Mouse (Mus musculus) kidney, adult 2 months (tissue): Measurements from ENCODE around the gene Mfsd10. TPM values are rescaled to one million over a fixed set of nuclear protein-coding genes. Genes with fewer than 3 reads are reported as not detected.

Experiments
- DNase-seq: peaks from one replicate; pipeline ENCODE4 v3.0.0; 2021
- H3K27ac ChIP-seq: fragments of 200-500 bp; 2 replicates; pipeline ENCODE4 v1.5.1; 2012; ENCODE audit warnings: low read depth, low read length, control low read depth, inconsistent platforms; ENCODE audit not compliant: insufficient read depth
- H3K27me3 ChIP-seq: fragments of 200-500 bp; replicated peaks from 2 replicates; pipeline ENCODE4 v1.6.1; 2012; ENCODE audit warnings: mild to moderate bottlenecking, moderate library complexity, low read length, inconsistent platforms; ENCODE audit not compliant: control insufficient read depth, insufficient read depth
- H3K36me3 ChIP-seq: fragments of 200-500 bp; 2 replicates; pipeline ENCODE4 v1.6.1; 2012; ENCODE audit warnings: mild to moderate bottlenecking, moderate library complexity, low read length, inconsistent platforms; ENCODE audit not compliant: control insufficient read depth, insufficient read depth
- H3K4me1 ChIP-seq: fragments of 200-500 bp; 2 replicates; pipeline ENCODE4 v1.6.1; 2011; ENCODE audit warnings: low read length; ENCODE audit not compliant: control insufficient read depth, insufficient read depth
- H3K4me3 ChIP-seq: fragments of 200-500 bp; 2 replicates; pipeline ENCODE4 v1.5.1; 2011; ENCODE audit warnings: mild to moderate bottlenecking, low read depth, low read length, control low read depth; ENCODE audit not compliant: insufficient read depth
- CTCF ChIP-seq: fragments of 200-500 bp; conservative IDR thresholded peaks from 2 replicates; pipeline ENCODE4 v1.5.1; 2011; ENCODE audit warnings: low read depth, mild to moderate bottlenecking, control low read depth, low read length, moderate library complexity, mixed read lengths; ENCODE audit not compliant: insufficient read depth, insufficient read length
- POLR2A ChIP-seq: fragments of 200-500 bp; IDR thresholded peaks from one replicate; pipeline ENCODE4 v1.6.1; 2011; ENCODE audit warnings: low read depth, low read length, control low read depth
- WGBS: fragments of 180-500 bp; shearing (Covaris S2); methylation state at CpG from one replicate; pipeline ENCODE4 v1.1.7; 2018; 5-methylcytosine and 5-hydroxymethylcytosine counted together
- polyA plus RNA-seq: library from polyadenylated mRNA; depleted of rRNA; stranded (reverse); fragments of >200 nt; gene quantifications from 2 replicates; pipeline ENCODE4 v1.2.3, GENCODE M21; 2012

Mfsd10 gene
- polyA plus RNA-seq, 1 experiment = 55.6 TPM

DNA sequence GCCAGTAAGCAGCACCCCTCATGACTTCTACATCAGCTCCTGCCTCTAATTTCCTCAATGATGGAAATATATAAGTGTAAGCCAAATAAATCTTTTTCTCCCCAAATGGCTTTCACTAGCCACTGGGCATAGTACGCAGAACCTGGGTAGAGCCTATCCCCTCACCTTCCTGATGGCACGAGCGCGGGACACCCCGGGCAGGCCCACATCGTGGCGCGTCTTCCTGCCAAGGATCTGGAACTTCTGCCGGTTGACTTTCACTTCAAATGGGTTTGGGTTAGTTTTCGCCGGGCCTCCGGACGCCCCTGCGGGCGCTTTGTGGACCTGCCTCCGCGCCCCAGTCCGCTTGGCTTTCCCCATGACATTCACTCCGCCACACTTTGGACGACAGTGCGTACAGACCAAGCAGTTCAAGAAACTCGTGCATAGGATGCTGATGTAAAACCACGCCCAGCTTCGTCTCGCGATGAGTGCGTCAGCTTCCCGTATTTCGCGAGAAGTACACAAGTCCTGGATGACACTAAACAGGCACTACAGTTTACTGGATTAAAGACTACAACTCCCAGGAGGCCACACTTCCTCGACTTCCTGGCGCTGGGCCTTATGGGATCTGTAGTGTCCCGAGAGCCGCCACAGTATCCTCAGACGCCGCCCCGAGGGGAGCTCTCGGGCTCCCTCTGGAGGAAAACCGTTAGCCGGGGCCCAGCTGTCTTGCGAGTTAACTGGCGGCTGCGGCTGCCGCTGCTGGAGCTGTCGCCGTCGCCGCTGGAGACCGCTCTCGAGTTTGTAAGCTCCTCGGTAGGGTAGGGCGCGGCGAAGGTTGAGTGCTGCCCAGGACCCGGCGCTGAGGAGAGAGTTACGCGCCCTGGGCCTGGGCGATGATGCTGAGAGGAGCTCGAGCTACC lies 22.9 kb upstream of the Mfsd10 start, which contains the start of the genes Nop14 and Grk4:
Nop14 (minus strand) TSS at position 463 of the 905 bp plus-strand sequence.
Grk4 (plus strand) TSS at position 694 of the 905 bp plus-strand sequence.
- under 1% methylated on average over 60 of the region's 60 CpGs for WGBS
- Histone ChIP-seq H3K36me3 (peaks cover 2% of the 10 kb centered on the region; the same call in 1 of the 2 replicates), H3K27ac (peak within 1 kb of the TSS; percentile 62), H3K4me3 (peak within 1 kb of the TSS; percentile 73), H3K27me3 (no peaks in the 10 kb centered on the region), H3K4me1 (peaks cover 3% of the 10 kb centered on the region; the same call in 1 of the 2 replicates)
- DNase-seq = peak; percentile 100
- TF ChIP-seq POLR2A (peak; percentile 86), CTCF (peak; percentile 74)

DNA sequence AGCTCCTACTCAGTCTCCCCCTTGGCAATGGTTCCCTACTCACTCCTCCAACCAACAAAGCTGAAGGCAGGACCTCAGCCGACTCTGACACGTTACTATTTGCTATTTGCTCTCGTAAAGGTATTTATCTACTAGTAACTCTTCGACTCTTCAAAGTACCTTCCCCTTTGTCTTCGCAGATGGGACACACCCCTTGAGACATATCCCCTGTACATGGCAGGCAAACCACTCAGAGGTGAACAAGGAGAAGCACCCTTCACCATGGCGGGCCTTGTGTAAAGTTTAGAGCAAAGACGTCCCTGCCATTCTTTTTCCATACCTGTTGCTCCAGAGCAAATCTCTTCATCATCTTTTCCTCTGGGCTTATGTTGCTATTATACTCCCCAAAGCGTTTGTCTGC lies 20.5 kb upstream of the Mfsd10 start:
- Histone ChIP-seq H3K4me3 (no peak overlapping the region), H3K36me3 (peaks cover 2% of the 10 kb centered on the region), H3K27ac (no peak overlapping the region), H3K27me3 (no peaks in the 10 kb centered on the region), H3K4me1 (peaks cover 3% of the 10 kb centered on the region; the same call in 1 of the 2 replicates)
- WGBS = 94% methylated on average over 8 of the region's 8 CpGs
- no peak for DNase-seq
- TF ChIP-seq POLR2A = no peak
- no peak for TF ChIP-seq CTCF

DNA sequence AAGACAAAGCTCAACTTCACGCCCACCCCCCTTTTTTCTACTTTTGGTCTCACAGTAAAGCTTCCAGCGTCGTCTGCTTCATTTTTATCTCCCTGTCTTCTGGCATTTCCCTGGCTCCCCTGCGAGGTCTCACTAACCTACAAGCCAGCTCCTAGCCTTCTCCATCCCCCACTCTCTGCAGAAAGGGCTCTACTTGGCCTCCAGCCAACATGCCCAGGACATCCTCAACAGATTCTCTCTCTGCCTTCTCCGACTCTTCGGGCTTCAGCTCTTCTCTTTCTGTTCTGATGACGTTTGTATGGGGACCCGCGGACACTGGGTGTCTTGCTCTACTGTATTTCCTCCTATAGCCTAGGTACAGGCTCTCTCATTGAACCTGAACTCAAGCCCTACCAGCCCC lies 17.9 kb upstream of the Mfsd10 start:
- H3K4me3 ChIP-seq = no peak overlapping the region
- H3K4me1 ChIP-seq = peaks cover 3% of the 10 kb centered on the region; the same call in 1 of the 2 replicates
- TF ChIP-seq POLR2A = no peak
- no peak for TF ChIP-seq CTCF
- H3K27ac ChIP-seq = no peak overlapping the region
- H3K27me3 ChIP-seq = no peaks in the 10 kb centered on the region
- WGBS = 87% methylated on average over 9 of the region's 9 CpGs
- peaks cover 2% of the 10 kb centered on the region for H3K36me3 ChIP-seq
- DNase-seq = no peak

DNA sequence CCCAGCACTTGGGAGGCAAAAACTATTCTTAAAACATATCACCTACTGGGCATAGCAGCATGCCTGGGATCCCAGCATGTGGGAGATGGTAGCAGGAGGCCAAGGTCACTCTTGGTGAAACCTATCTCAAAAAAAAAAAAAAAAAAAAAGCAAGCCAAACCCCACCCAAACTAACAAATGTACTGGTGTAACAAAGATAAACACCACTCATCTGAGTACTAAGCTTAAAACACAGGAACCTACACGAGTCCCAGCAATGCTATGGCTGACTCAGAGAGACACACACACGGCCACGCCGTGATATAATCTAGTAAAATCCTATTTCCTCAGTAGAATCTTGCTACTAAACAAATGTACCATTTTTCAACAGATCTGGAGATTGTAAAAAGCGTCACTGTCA lies 15.9 kb upstream of the Mfsd10 start:
- 94% methylated on average over 5 of the region's 5 CpGs for WGBS
- H3K36me3 ChIP-seq = peaks cover 4% of the 10 kb centered on the region
- TF ChIP-seq CTCF (no peak), POLR2A (no peak)

DNA sequence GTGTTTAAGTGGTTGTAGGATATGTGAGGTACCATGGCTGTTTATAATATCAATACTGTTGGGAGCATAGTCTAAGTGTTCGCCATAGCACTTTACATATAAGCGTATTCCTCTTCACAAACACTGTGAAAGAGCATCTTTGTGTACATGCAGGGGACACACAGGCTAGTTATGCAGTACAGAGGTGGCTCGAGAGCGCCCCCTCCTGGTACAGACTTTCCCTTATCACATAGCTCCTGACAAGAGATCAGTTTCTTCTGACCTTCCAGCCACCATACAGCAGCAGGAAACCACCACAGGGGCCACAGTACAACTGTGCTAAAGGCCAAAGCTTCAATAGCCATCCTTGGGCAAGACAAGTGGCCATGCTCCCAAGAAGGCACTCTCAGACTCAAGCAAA lies 10.6 kb upstream of the Mfsd10 start:
- DNase-seq = peak; percentile 69
- Histone ChIP-seq H3K36me3 (peaks cover 5% of the 10 kb centered on the region), H3K27ac (no peak overlapping the region), H3K4me1 (no peaks in the 10 kb centered on the region), H3K4me3 (no peak overlapping the region), H3K27me3 (no peaks in the 10 kb centered on the region)
- 51% methylated on average over 4 of the region's 4 CpGs for WGBS
- no peak for TF ChIP-seq POLR2A
- TF ChIP-seq CTCF = peak; percentile 78

More for the DNA sequence above, 15.9 kb upstream of the Mfsd10 start:
- Histone ChIP-seq H3K4me3 (no peak overlapping the region), H3K4me1 (no peaks in the 10 kb centered on the region), H3K27ac (no peak overlapping the region), H3K27me3 (no peaks in the 10 kb centered on the region)
- DNase-seq = no peak

DNA sequence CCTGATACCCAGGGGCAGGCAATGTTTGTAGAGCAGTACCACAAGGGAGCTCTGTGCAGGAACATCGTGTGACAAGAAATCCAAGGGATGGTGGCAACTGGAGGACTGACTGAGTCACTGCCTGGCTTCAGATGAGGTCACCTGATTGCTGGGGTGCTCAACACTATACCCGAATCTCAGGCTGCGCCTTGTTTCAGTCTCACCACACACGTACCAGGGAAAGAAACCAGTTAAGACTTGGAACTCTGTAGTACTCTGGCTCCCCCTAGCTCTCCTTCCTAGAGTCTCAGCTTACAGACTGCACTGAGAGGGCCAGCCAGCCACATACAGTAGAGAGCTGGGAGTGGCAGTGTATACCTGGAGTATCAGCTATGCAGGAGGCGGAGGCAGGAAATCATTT lies 5.9 kb upstream of the Mfsd10 start:
- peaks cover 3% of the 10 kb centered on the region; the same call in 1 of the 2 replicates for H3K36me3 ChIP-seq
- DNase-seq = peak; percentile 73
- 52% methylated on average over 5 of the region's 5 CpGs for WGBS

DNA sequence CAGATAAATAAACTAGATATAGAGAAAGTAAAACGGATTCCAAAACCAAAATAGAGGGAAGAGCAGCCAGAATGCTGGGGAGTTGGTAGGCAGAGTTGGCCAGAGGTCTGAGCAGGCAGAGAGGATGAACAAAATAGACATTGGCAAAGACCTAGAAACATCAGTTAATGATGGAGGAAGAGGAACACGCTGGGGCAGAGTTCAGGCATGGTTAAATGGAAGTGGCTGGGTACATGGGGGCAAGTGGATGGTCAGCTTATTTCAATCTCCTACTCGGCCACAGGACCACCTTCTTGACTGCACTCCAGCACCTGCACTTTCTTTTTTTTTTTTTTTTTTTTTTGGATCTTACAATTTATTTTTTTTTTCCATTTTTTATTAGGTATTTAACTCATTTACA lies 5.0 kb upstream of the Mfsd10 start:
- peak; percentile 75 for DNase-seq
- Histone ChIP-seq H3K4me1 (no peaks in the 10 kb centered on the region; the same call in 1 of the 2 replicates), H3K27me3 (no peaks in the 10 kb centered on the region), H3K4me3 (no peak overlapping the region), H3K36me3 (peaks cover 2% of the 10 kb centered on the region; the same call in 1 of the 2 replicates), H3K27ac (no peak overlapping the region; the same call in 1 of the 2 replicates)
- 56% methylated on average over 3 of the region's 3 CpGs for WGBS
- TF ChIP-seq POLR2A = no peak
- TF ChIP-seq CTCF = no peak

More for the DNA sequence above, 5.9 kb upstream of the Mfsd10 start:
- Histone ChIP-seq H3K27ac (no peak overlapping the region), H3K4me3 (no peak overlapping the region), H3K27me3 (no peaks in the 10 kb centered on the region), H3K4me1 (no peaks in the 10 kb centered on the region; the same call in 1 of the 2 replicates)
- peak; percentile 65; the same call in 1 of the 2 replicates for TF ChIP-seq CTCF
- no peak for TF ChIP-seq POLR2A
